Comparison of ENCODE assay signal across 37 mouse cellular contexts in genomic region chr13:3910356-3910755, GRCm38 (mm10). TPM values are rescaled to one million over a fixed set of nuclear protein-coding genes. Genes with fewer than 3 reads are reported as not detected.
"Had no signal": no experiment of that assay in that cellular context is flagged by ENCODE, and none has a peak within 500 bp of the region (broad histone marks: within the 10 kb centered on the region; RNA-seq: fewer than 3 reads in every experiment).

No protein-coding gene starts in this region.

- H3K36me3 ChIP-seq: hindbrain, embryonic 13.5 days; hindbrain, embryonic 15.5 days; intestine, embryonic 15.5 days had no signal

- H3K9me3 ChIP-seq: heart, embryonic 12.5 days; heart, embryonic 13.5 days; heart, embryonic 15.5 days; hindbrain, embryonic 13.5 days; hindbrain, embryonic 15.5 days; intestine, embryonic 15.5 days; kidney, embryonic 15.5 days had no signal

- DNase-seq: heart, postnatal 10 days; heart, postnatal 14 days; heart, postnatal 36 days; heart, postnatal 4 days; kidney, adult 11 months; kidney, adult 18-20 months; kidney, adult 2 months; kidney, adult 8-10 months; kidney, adult 9 months; kidney, postnatal 10 days; kidney, postnatal 14 days; kidney, postnatal 25 days; kidney, postnatal 36 days; kidney, postnatal 4 days; layer of hippocampus, adult 9-11 months; layer of hippocampus, postnatal 36 days had no signal

- H3K4me3 ChIP-seq: heart, embryonic 12.5 days; heart, embryonic 13.5 days; heart, embryonic 15.5 days; hindbrain, embryonic 10.5 days; hindbrain, embryonic 12.5 days; hindbrain, embryonic 13.5 days; hindbrain, embryonic 15.5 days; intestine, embryonic 15.5 days; kidney, embryonic 15.5 days; layer of hippocampus, adult 2 months; left cerebral cortex, adult 2 months had no signal

- H3K27me3 ChIP-seq: heart, embryonic 12.5 days; heart, embryonic 13.5 days; heart, embryonic 15.5 days; hindbrain, embryonic 12.5 days; hindbrain, embryonic 13.5 days; hindbrain, embryonic 15.5 days; intestine, embryonic 15.5 days; kidney, embryonic 15.5 days had no signal

- H3K4me1 ChIP-seq: hindbrain, embryonic 10.5 days; hindbrain, embryonic 12.5 days; hindbrain, embryonic 13.5 days; hindbrain, embryonic 15.5 days; kidney, embryonic 15.5 days had no signal

RNA-seq across cellular contexts. Expression of gene Tubal3, which starts 7.7 kb away (rescaled TPM):
- total RNA-seq: heart, postnatal 10 days; heart, postnatal 14 days; heart, postnatal 25 days; heart, postnatal 36 days; heart, postnatal 4 days; hematopoietic stem cell, adult 5-6 weeks; hindbrain, postnatal 0 days; layer of hippocampus, adult 18-20 months; layer of hippocampus, adult 2 months; layer of hippocampus, adult 8-10 months; layer of hippocampus, postnatal 10 days; layer of hippocampus, postnatal 14 days; layer of hippocampus, postnatal 25 days; layer of hippocampus, postnatal 36 days; left cerebral cortex, adult 18-20 months; left cerebral cortex, adult 2 months; left cerebral cortex, adult 8-10 months had no signal

RNA-seq across cellular contexts. Expression of gene Ucn3, which starts 34.8 kb away (rescaled TPM):
- total RNA-seq: heart, postnatal 10 days; heart, postnatal 14 days; heart, postnatal 25 days; heart, postnatal 36 days; heart, postnatal 4 days; hematopoietic stem cell, adult 5-6 weeks; hindbrain, postnatal 0 days; layer of hippocampus, adult 18-20 months; layer of hippocampus, adult 2 months; layer of hippocampus, adult 8-10 months; layer of hippocampus, postnatal 10 days; layer of hippocampus, postnatal 14 days; layer of hippocampus, postnatal 25 days; layer of hippocampus, postnatal 36 days had no signal

RNA-seq across cellular contexts. Expression of gene Calm5, which starts 56.4 kb away (rescaled TPM):
- total RNA-seq: heart, postnatal 10 days; heart, postnatal 14 days; heart, postnatal 25 days; heart, postnatal 36 days; heart, postnatal 4 days; hematopoietic stem cell, adult 5-6 weeks; hindbrain, postnatal 0 days; layer of hippocampus, adult 18-20 months; layer of hippocampus, adult 2 months; layer of hippocampus, adult 8-10 months; layer of hippocampus, postnatal 10 days; layer of hippocampus, postnatal 14 days; layer of hippocampus, postnatal 25 days; layer of hippocampus, postnatal 36 days; left cerebral cortex, adult 18-20 months; left cerebral cortex, adult 2 months; left cerebral cortex, adult 8-10 months had no signal
